Mouse (Mus musculus) thymus, adult 2 months (tissue): ENCODE data around the gene Klf1.

Experiments used
- CTCF ChIP-seq: fragments of 200-500 bp; IDR thresholded peaks from 2 replicates; pipeline ENCODE4 v1.5.1; 2012; ENCODE audit warnings: mild to moderate bottlenecking, control low read depth, low read length, moderate library complexity, borderline replicate concordance; ENCODE audit not compliant: control insufficient read depth, poor library complexity, insufficient read depth; ENCODE audit errors: extremely low read depth
- POLR2A ChIP-seq: fragments of 200-500 bp; IDR thresholded peaks from 2 replicates; pipeline ENCODE4 v1.6.1; 2012; ENCODE audit warnings: mild to moderate bottlenecking, low read length, control low read depth, moderate library complexity; ENCODE audit not compliant: control insufficient read depth, poor library complexity, insufficient read depth; ENCODE audit errors: extremely low read depth

GRCm38 (mm10) chr8:84907493-84907892 lies 5.8 kb downstream of the Klf1 start:
- no peak for TF ChIP-seq POLR2A
- TF ChIP-seq CTCF: no peak
